Mouse (Mus musculus) heart, adult 2 months (tissue): ENCODE data around the gene Mapkap1.

ENCODE experiments used
- CTCF ChIP-seq: fragments of 200-600 bp; IDR thresholded peaks from 2 replicates; pipeline ENCODE4 v1.8.1; 2022; ENCODE audit warnings: antibody characterized with exemption, mild to moderate bottlenecking, moderate library complexity
- POLR2A ChIP-seq: fragments of 200-500 bp; IDR thresholded peaks from 2 replicates; pipeline ENCODE4 v1.6.1; 2011; ENCODE audit warnings: mild to moderate bottlenecking, low read depth, low read length, control low read depth; ENCODE audit not compliant: insufficient read depth

DNA sequence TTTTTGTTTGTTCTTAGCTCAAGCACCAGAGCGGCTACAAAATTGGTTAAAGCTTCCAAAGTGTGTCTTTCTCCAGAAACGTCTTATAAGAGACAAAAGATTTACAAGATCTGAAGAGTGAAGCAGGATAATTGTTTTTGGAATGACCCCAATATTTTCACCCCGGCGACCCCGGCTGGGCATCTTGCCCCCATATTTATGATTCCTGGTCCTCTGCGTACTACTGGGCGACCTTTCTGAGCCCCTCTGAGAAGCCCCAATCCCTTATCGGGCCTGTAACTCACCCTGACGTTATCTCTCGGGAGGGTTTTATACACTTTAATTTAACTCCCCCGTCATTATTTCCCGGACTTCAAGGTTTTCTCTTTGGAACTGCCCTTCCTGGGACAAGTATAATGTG lies 225.5 kb downstream of the Mapkap1 start:
- TF ChIP-seq POLR2A, result no peak
- TF ChIP-seq CTCF, result no peak
